Mouse (Mus musculus) embryonic facial prominence, embryonic 10.5 days (tissue): ENCODE results near the gene Nr0b1. TPM values are rescaled to one million over a fixed set of nuclear protein-coding genes. Genes with fewer than 3 reads are reported as not detected.
A peak's percentile ranks its signal among the peaks of the same experiment; 100 is the strongest.

Experiments used
- DNase-seq: peaks from one replicate; pipeline ENCODE4 v3.0.0-alpha.2; 2017; ENCODE audit warnings: low spot score
- H3K27ac ChIP-seq: fragments of 300-500 bp; sonication (generic); replicated peaks from 2 replicates; pipeline ENCODE4 v1.5.1; 2016; ENCODE audit warnings: mild to moderate bottlenecking
- H3K27me3 ChIP-seq: fragments of 300-500 bp; sonication (generic); replicated peaks from 2 replicates; pipeline ENCODE4 v1.6.1; 2016; ENCODE audit warnings: low read depth, mild to moderate bottlenecking; ENCODE audit not compliant: poor library complexity, severe bottlenecking
- H3K36me3 ChIP-seq: fragments of 300-500 bp; sonication (generic); replicated peaks from 2 replicates; pipeline ENCODE4 v1.6.1; 2016; ENCODE audit warnings: mild to moderate bottlenecking, moderate library complexity
- H3K4me1 ChIP-seq: fragments of 300-500 bp; sonication (generic); 2 replicates; pipeline ENCODE4 v1.6.1; 2016
- H3K4me3 ChIP-seq: fragments of 300-500 bp; sonication (generic); 2 replicates; pipeline ENCODE4 v1.5.1; 2016; ENCODE audit warnings: mild to moderate bottlenecking, moderate library complexity
- H3K9me3 ChIP-seq: fragments of 300-500 bp; sonication (generic); 2 replicates; pipeline ENCODE4 v1.6.1; 2016; ENCODE audit warnings: mild to moderate bottlenecking
- WGBS: fragments of 180-500 bp; shearing (Covaris S2); methylation state at CpG from one replicate; pipeline ENCODE4 v1.1.7; 2016; 5-methylcytosine and 5-hydroxymethylcytosine counted together
- polyA plus RNA-seq: library from polyadenylated mRNA; unstranded; fragments of >200 nt; fragmentation: Nextera tagmentation; extraction: Ambion mirVana; gene quantifications from 2 replicates; pipeline ENCODE4 v1.2.1, GENCODE M21; 2016

Gene Nr0b1
- 1.9 and 2.2 TPM in 2 replicates for polyA plus RNA-seq

- Histone ChIP-seq H3K4me3 (peak within 1 kb of the TSS; percentile 57), H3K27ac (no peak within 1 kb of the TSS), H3K9me3 (no peaks in the 10 kb centered on the region), H3K4me1 (0 out of 2 replicates have a peak, but pooled peaks cover 3% of the 10 kb centered on the region), H3K36me3 (no peaks in the 10 kb centered on the region), H3K27me3 (peaks cover 46% of the 10 kb centered on the region)
- 22% methylated on average over 53 of the region's 53 CpGs for WGBS
- DNase-seq: peak; percentile 34
Measured at GRCm38 (mm10) chrX:86191614-86192419, at the start of gene Nr0b1. TSS of gene Nr0b1 (plus strand) at chrX:86191764.

- Histone ChIP-seq H3K36me3 (no peaks in the 10 kb centered on the region), H3K9me3 (no peaks in the 10 kb centered on the region), H3K4me1 (0 out of 2 replicates have a peak, but pooled peaks cover 2% of the 10 kb centered on the region), H3K27ac (no peak overlapping the region), H3K27me3 (peaks cover 33% of the 10 kb centered on the region), H3K4me3 (no peak overlapping the region)
- WGBS: 77% methylated on average over 2 of the region's 2 CpGs
- DNase-seq: no peak
Measured at GRCm38 (mm10) chrX:86187250-86187649, 4.3 kb upstream of the Nr0b1 start.

DNA sequence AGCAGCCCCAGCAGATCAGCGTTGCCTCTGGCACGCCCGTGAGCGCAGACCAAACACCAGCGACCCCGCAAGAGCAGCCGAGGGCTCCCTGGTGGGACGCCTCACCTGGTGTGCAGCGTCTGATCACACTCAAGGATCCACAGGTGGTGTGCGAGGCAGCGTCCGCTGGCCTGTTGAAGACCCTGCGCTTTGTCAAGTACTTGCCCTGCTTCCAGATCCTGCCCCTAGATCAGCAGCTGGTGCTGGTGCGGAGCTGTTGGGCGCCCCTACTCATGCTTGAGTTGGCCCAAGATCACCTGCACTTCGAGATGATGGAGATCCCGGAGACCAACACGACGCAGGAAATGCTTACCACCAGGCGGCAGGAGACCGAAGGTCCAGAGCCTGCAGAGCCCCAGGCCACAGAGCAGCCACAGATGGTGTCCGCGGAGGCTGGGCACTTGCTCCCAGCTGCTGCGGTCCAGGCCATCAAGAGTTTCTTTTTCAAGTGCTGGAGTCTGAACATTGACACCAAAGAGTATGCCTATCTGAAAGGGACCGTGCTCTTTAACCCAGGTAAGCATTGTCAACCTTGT lies 943 bp downstream of the Nr0b1 start:
- DNase-seq: peak; percentile 38
- Histone ChIP-seq H3K4me1 (0 out of 2 replicates have a peak, but pooled peaks cover 3% of the 10 kb centered on the region), H3K9me3 (no peaks in the 10 kb centered on the region), H3K4me3 (peak overlapping the region; percentile 57), H3K27me3 (peaks cover 46% of the 10 kb centered on the region), H3K27ac (no peak overlapping the region), H3K36me3 (no peaks in the 10 kb centered on the region)
- 18% methylated on average over 25 of the region's 25 CpGs for WGBS

GRCm38 (mm10) chrX:86193386-86193785 lies 1.8 kb downstream of the Nr0b1 start:
- Histone ChIP-seq H3K4me3 (no peak overlapping the region), H3K27me3 (peaks cover 48% of the 10 kb centered on the region), H3K27ac (no peak overlapping the region), H3K9me3 (no peaks in the 10 kb centered on the region), H3K36me3 (no peaks in the 10 kb centered on the region), H3K4me1 (0 out of 2 replicates have a peak, but pooled peaks cover 3% of the 10 kb centered on the region)
- 35% methylated on average over 4 of the region's 4 CpGs for WGBS
- no peak for DNase-seq

DNA sequence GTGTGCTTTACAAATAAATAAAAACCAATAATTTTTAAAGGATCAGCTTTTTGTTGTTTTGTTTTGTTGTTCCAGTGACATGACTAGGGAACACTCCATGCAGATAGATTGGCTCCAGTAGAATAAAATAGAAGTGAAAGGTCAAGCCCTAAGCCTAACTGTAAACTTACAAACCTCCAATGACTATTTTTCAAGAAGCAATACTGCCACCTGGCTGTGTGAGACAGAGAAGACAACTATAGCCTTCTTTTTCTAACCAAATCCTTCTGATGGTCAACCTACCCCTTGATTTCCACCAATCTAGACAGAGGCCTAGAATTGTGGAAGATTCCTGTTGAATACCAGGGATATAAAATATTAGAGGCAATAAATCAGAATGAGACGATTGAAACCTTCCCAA lies 45.7 kb downstream of the Nr0b1 start:
- 69% methylated on average over 1 of the region's 1 CpGs for WGBS
- Histone ChIP-seq H3K9me3 (no peaks in the 10 kb centered on the region), H3K4me1 (no peaks in the 10 kb centered on the region), H3K27ac (no peak overlapping the region), H3K36me3 (no peaks in the 10 kb centered on the region), H3K4me3 (no peak overlapping the region), H3K27me3 (no peaks in the 10 kb centered on the region)
- no peak for DNase-seq

Other genes starting within 250 kb of the Nr0b1 start
- not detected in 2 replicates for gene Samt3, start 147.6 kb upstream of the Nr0b1 start, polyA plus RNA-seq
- gene Mageb4, start 113.3 kb downstream of the Nr0b1 start, polyA plus RNA-seq: not detected in 2 replicates